Mouse (Mus musculus) lung, embryonic 16.5 days (tissue): ENCODE results near the gene Rnf227. TPM values are rescaled to one million over a fixed set of nuclear protein-coding genes. Genes with fewer than 3 reads are reported as not detected.
A peak's percentile ranks its signal among the peaks of the same experiment; 100 is the strongest.

Source experiments
- ATAC-seq: fragments of 200-750 bp; cut with Nextera tagmentation; 2 replicates; pipeline ENCODE4 v1.8.0; 2017; ENCODE audit warnings: low read depth, mild to moderate bottlenecking, moderate library complexity
- H3K27ac ChIP-seq: fragments of 300-500 bp; sonication (generic); 2 replicates; pipeline ENCODE4 v1.5.1; 2014; ENCODE audit warnings: mild to moderate bottlenecking, control low read depth, low read length
- H3K27me3 ChIP-seq: fragments of 300-500 bp; sonication (generic); 2 replicates; pipeline ENCODE4 v1.6.1; 2014; ENCODE audit warnings: low read depth, low read length, mixed read lengths; ENCODE audit not compliant: control insufficient read depth, insufficient read depth
- H3K36me3 ChIP-seq: fragments of 300-500 bp; sonication (generic); 2 replicates; pipeline ENCODE4 v1.6.1; 2014; ENCODE audit warnings: low read length; ENCODE audit not compliant: control insufficient read depth, insufficient read depth
- H3K4me1 ChIP-seq: fragments of 300-500 bp; sonication (generic); replicated peaks from 2 replicates; pipeline ENCODE4 v1.6.1; 2014; ENCODE audit warnings: low read length, mixed read lengths; ENCODE audit not compliant: control insufficient read depth, insufficient read depth
- H3K4me2 ChIP-seq: fragments of 300-500 bp; sonication (generic); 2 replicates; pipeline ENCODE4 v1.6.1; 2014; ENCODE audit warnings: low read depth, low read length, control low read depth
- H3K4me3 ChIP-seq: fragments of 300-500 bp; sonication (generic); 2 replicates; pipeline ENCODE4 v1.5.1; 2014; ENCODE audit warnings: mild to moderate bottlenecking, low read length, control low read depth
- H3K9ac ChIP-seq: fragments of 300-500 bp; sonication (generic); 2 replicates; pipeline ENCODE4 v1.6.1; 2014; ENCODE audit warnings: low read length, control low read depth
- H3K9me3 ChIP-seq: fragments of 300-500 bp; sonication (generic); 2 replicates; pipeline ENCODE4 v1.6.1; 2016; ENCODE audit warnings: low read length; ENCODE audit not compliant: control insufficient read depth
- WGBS: fragments of 180-500 bp; shearing (Covaris S2); extraction: QIAGEN DNeasy Blood & Tissue Kit; methylation state at CpG from one replicate; pipeline ENCODE4 v1.1.7; 2014; 5-methylcytosine and 5-hydroxymethylcytosine counted together
- polyA plus RNA-seq: library from polyadenylated mRNA; unstranded; fragments of >200 nt; fragmentation: Nextera tagmentation; extraction: Ambion mirVana; gene quantifications from 2 replicates; pipeline ENCODE4 v1.2.1, GENCODE M21; 2015

Rnf227 gene
- polyA plus RNA-seq, 1 experiment from 2014 or later: 11.0 TPM

GRCm38 (mm10) chr11:69366855-69367615 lies 26.8 kb downstream of the Rnf227 start:
- no peaks in the 10 kb centered on the region for H3K9me3 ChIP-seq
- no peaks in the 10 kb centered on the region for H3K27me3 ChIP-seq
- ATAC-seq: no peak
- peak overlapping the region; percentile 100 for H3K9ac ChIP-seq
- H3K4me2 ChIP-seq: peak overlapping the region; percentile 94
- WGBS: under 1% methylated on average over 22 of the region's 22 CpGs
- peak overlapping the region; percentile 100 for H3K27ac ChIP-seq
- H3K36me3 ChIP-seq: peaks cover 14% of the 10 kb centered on the region
- peak overlapping the region; percentile 90 for H3K4me3 ChIP-seq
- peaks cover 49% of the 10 kb centered on the region for H3K4me1 ChIP-seq

- Histone ChIP-seq H3K27ac (peak overlapping the region; percentile 100), H3K4me3 (peak overlapping the region; percentile 90), H3K36me3 (peaks cover 12% of the 10 kb centered on the region), H3K9ac (peak overlapping the region; percentile 100), H3K4me2 (peak overlapping the region; percentile 94), H3K27me3 (no peaks in the 10 kb centered on the region), H3K4me1 (peaks cover 52% of the 10 kb centered on the region), H3K9me3 (no peaks in the 10 kb centered on the region)
- ATAC-seq: no peak
- under 1% methylated on average over 22 of the region's 22 CpGs for WGBS
Measured at GRCm38 (mm10) chr11:69367616-69368355, 27.5 kb downstream of the Rnf227 start.

GRCm38 (mm10) chr11:69368356-69369214 lies 28.3 kb downstream of the Rnf227 start:
- WGBS: under 1% methylated on average over 48 of the region's 106 CpGs
- H3K36me3 ChIP-seq: peaks cover 9% of the 10 kb centered on the region

GRCm38 (mm10) chr11:69369215-69369989 lies 29.1 kb downstream of the Rnf227 start, which contains the start of gene Chd3:
Chd3 (minus strand) TSS chr11:69369406.
- Histone ChIP-seq H3K9me3 (no peaks in the 10 kb centered on the region), H3K36me3 (peaks cover 7% of the 10 kb centered on the region), H3K4me2 (peak within 1 kb of the TSS; percentile 94), H3K4me3 (peak within 1 kb of the TSS; percentile 90), H3K4me1 (peaks cover 45% of the 10 kb centered on the region), H3K27ac (peak within 1 kb of the TSS; percentile 100), H3K9ac (peak within 1 kb of the TSS; percentile 100), H3K27me3 (no peaks in the 10 kb centered on the region)
- no peak for ATAC-seq
- WGBS: 1% methylated on average over 11 of the region's 34 CpGs

More at GRCm38 (mm10) chr11:69368356-69369214, 28.3 kb downstream of the Rnf227 start:
- Histone ChIP-seq H3K27me3 (no peaks in the 10 kb centered on the region), H3K4me1 (peaks cover 53% of the 10 kb centered on the region), H3K9me3 (no peaks in the 10 kb centered on the region), H3K27ac (peak overlapping the region; percentile 100), H3K4me2 (peak overlapping the region; percentile 94), H3K4me3 (peak overlapping the region; percentile 90), H3K9ac (peak overlapping the region; percentile 100)
- 0 out of 2 replicates have a peak, but pooled peaks have one; percentile 0 for ATAC-seq

GRCm38 (mm10) chr11:69369990-69370816 lies 29.9 kb downstream of the Rnf227 start:
- H3K27ac ChIP-seq: peak overlapping the region; percentile 100
- WGBS: 9% methylated on average over 2 of the region's 2 CpGs
- H3K36me3 ChIP-seq: peaks cover 7% of the 10 kb centered on the region
- H3K4me2 ChIP-seq: peak overlapping the region; percentile 94
- H3K9me3 ChIP-seq: no peaks in the 10 kb centered on the region
- peak overlapping the region; percentile 90 for H3K4me3 ChIP-seq
- peak overlapping the region; percentile 100 for H3K9ac ChIP-seq
- no peaks in the 10 kb centered on the region for H3K27me3 ChIP-seq
- H3K4me1 ChIP-seq: peaks cover 37% of the 10 kb centered on the region
- no peak for ATAC-seq

GRCm38 (mm10) chr11:69370817-69371215 lies 30.6 kb downstream of the Rnf227 start:
- WGBS: 13% methylated on average over 9 of the region's 9 CpGs
- peak overlapping the region; percentile 93 for H3K27ac ChIP-seq
- H3K4me3 ChIP-seq: peak overlapping the region; percentile 16
- ATAC-seq: no peak
- H3K4me2 ChIP-seq: peak overlapping the region; percentile 49
- peaks cover 31% of the 10 kb centered on the region for H3K4me1 ChIP-seq
- H3K9me3 ChIP-seq: no peaks in the 10 kb centered on the region
- H3K9ac ChIP-seq: peak overlapping the region; percentile 50
- H3K36me3 ChIP-seq: peaks cover 7% of the 10 kb centered on the region
- H3K27me3 ChIP-seq: no peaks in the 10 kb centered on the region

GRCm38 (mm10) chr11:69371601-69372000 lies 31.3 kb downstream of the Rnf227 start:
- peak overlapping the region; percentile 50; the same call in 1 of the 2 replicates for H3K9ac ChIP-seq
- WGBS: 47% methylated on average over 12 of the region's 12 CpGs
- H3K27ac ChIP-seq: peak overlapping the region; percentile 93; the same call in 1 of the 2 replicates
- H3K4me1 ChIP-seq: peaks cover 28% of the 10 kb centered on the region
- no peak overlapping the region; the same call in 1 of the 2 replicates for H3K4me3 ChIP-seq
- H3K4me2 ChIP-seq: 0 out of 2 replicates have a peak overlapping the region, but pooled peaks have one; percentile 49
- peaks cover 9% of the 10 kb centered on the region for H3K36me3 ChIP-seq
- H3K27me3 ChIP-seq: no peaks in the 10 kb centered on the region
- no peak for ATAC-seq
- H3K9me3 ChIP-seq: no peaks in the 10 kb centered on the region
